Mouse (Mus musculus) bone marrow, adult 2 months (tissue): ENCODE results near the gene Pds5a.

Experiments used
- CTCF ChIP-seq: fragments of 200-500 bp; IDR thresholded peaks from 2 replicates; pipeline ENCODE4 v1.5.1; 2011; ENCODE audit warnings: low read length, control low read depth; ENCODE audit not compliant: control insufficient read depth, insufficient read depth
- POLR2A ChIP-seq: fragments of 200-500 bp; IDR thresholded peaks from 2 replicates; pipeline ENCODE4 v1.6.1; 2011; ENCODE audit warnings: low read depth, mild to moderate bottlenecking, control low read depth, low read length, borderline replicate concordance; ENCODE audit not compliant: control insufficient read depth

- no peak for TF ChIP-seq CTCF
- no peak for TF ChIP-seq POLR2A
Measured at GRCm38 (mm10) chr5:65703261-65703660, 5.2 kb upstream of the Pds5a start.
